Mouse (Mus musculus) brain, embryonic 14.5 days (tissue): ENCODE measurements at regions not wholly inside any gene's neighbourhood (a gene's known extent, or its start where the extent isn't known, plus 50 kb on each side); places are given as distances from the start of the nearest gene placed in this dataset.

Source experiments
- CTCF ChIP-seq: fragments of 200-500 bp; IDR thresholded peaks from 2 replicates; pipeline ENCODE4 v1.5.1; 2012; ENCODE audit warnings: inconsistent platforms, mild to moderate bottlenecking, moderate library complexity, borderline replicate concordance; ENCODE audit not compliant: insufficient read depth, insufficient read length; ENCODE audit errors: extremely low read depth
- POLR2A ChIP-seq: fragments of 200-500 bp; IDR thresholded peaks from 2 replicates; pipeline ENCODE4 v1.6.1; 2012; ENCODE audit warnings: mild to moderate bottlenecking, inconsistent platforms, borderline replicate concordance; ENCODE audit not compliant: poor library complexity, insufficient read depth, insufficient read length, severe bottlenecking; ENCODE audit errors: extremely low read depth

DNA sequence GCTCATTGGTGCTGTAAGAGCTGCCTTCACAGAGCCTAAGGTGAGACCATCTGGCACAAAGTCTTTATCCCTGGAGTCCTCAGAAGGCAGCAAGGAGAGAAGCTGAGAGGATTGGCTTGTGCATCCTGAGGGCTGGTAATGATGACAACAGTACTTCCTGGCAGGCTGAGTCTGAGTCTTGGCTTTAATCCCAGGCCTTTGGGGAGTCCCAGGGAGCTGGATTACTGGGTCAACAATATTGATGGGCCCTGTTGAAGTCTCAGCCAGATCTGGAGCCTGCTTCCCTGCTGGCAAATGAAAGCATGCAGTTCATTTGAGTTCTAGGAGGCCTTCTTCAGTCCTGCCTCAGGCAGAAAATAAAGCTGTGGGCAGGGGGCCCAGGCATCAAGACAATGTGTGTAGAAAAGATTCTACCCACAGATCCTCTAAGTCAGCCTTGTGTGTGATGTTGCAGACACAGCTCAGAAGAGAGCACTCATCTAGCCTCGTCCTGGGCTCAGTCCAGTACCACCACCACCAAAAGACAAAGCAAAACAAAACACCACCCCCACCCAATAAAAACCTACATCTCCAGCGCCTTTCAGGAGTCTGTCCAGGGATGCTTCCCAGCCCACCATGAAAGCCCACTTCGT lies 113.1 kb downstream of the Tmem215 start:
- TF ChIP-seq POLR2A (no peak), CTCF (no peak)
